Mouse (Mus musculus): ENCODE measurements around the gene Gpr88. TPM values are rescaled to one million over a fixed set of nuclear protein-coding genes. Genes with fewer than 3 reads are reported as not detected.
A peak's percentile ranks its signal among the peaks of the same experiment; 100 is the strongest.

Gene Gpr88
- not detected in 2 replicates for polyA plus RNA-seq (2012)

DNA sequence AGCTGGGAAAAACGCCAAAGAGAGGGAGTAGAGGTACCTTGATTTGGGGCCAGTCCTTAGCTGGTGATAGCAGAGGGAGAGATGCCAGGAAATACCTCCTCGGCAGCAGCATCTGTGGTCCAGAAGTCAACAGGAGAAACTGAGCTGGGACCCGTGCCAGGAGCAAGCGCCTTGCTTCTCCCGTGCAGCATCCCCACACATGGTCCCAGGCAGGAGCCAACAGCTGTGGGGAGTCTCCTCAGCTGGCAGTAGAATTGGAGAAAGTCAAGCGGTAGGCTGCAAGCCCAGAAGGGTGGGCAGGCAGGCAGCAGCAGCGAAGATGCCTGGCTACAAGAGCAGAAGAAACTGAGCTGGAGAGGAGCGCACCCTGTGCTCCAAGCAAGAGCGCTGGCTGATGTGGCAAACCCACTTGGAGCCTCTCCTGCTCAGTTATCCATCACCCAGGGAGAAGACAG is at the start of gene Gpr88:
Gene Gpr88, minus strand, starts transcription at position 427 of the 455 bp plus-strand sequence.
- TF ChIP-seq TAL1 (IDR thresholded peaks at IDR 0.05; ENCODE audit: low read length) (no peak), GATA1 (IDR thresholded peaks at IDR 0.05; ENCODE audit: low read length) (no peak)
- no peaks in the 10 kb centered on the region; the same call in 1 of the 2 replicates for H3K9me3 ChIP-seq (ENCODE audit: control insufficient read depth, low read length)
- no peaks in the 10 kb centered on the region for H3K36me3 ChIP-seq (ENCODE audit: control insufficient read depth)
- H3K27me3 ChIP-seq (ENCODE audit: control insufficient read depth), result peaks cover 59% of the 10 kb centered on the region
- no peaks in the 10 kb centered on the region; the same call in 1 of the 2 replicates for H3K4me1 ChIP-seq (ENCODE audit: control insufficient read depth)
- H3K4me3 ChIP-seq (replicated peaks), result peak within 1 kb of the TSS; percentile 12

DNA sequence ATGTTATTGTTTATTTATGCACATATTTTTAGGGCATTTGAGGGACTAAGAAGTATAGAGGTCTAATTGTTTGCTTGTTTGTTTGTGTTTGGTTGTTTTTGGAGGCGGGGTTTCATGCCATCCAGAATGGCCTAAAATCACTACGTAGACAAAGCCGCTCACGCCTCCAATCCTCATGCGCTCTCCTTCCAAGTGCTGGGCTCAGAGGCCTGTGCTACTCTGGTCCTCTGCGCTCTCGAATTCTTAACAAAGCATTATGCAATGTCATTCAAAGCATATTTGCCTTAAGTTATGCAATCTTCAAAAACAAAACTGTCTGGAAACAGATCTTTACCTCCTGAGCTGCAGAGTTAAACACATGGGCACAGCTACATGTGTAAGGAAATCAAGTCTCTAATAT is 49.3 kb upstream of the Gpr88 start:
- no peaks in the 10 kb centered on the region for H3K9me3 ChIP-seq (ENCODE audit: control insufficient read depth, low read length)
- peaks cover 3% of the 10 kb centered on the region; the same call in 1 of the 2 replicates for H3K36me3 ChIP-seq (ENCODE audit: control insufficient read depth)
- no peak for TF ChIP-seq TAL1 (IDR thresholded peaks at IDR 0.05; ENCODE audit: low read length)
- TF ChIP-seq GATA1 (IDR thresholded peaks at IDR 0.05; ENCODE audit: low read length), result no peak
- H3K4me1 ChIP-seq (ENCODE audit: control insufficient read depth), result no peaks in the 10 kb centered on the region
- no peaks in the 10 kb centered on the region for H3K27me3 ChIP-seq (ENCODE audit: control insufficient read depth)
- H3K4me3 ChIP-seq (replicated peaks), result no peak overlapping the region

DNA sequence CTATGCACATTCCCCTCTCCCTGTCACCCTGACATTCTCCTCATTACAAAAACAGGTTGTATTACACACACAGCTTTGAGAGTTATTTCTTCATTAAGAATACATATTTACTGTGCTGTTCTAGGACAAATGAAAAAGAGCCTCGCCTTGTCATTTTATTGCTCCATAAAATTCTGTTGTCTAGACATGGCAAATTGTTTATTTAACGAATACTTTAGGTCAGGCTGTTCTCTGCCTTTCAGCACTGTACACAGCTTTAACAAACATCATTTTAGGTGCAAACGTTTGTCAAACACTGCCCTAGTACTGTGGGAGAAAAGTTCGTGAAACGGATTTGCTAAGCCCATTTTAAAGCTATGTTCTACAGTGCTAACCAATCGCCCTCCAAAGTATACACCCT is 48.5 kb upstream of the Gpr88 start:
- TF ChIP-seq GATA1 (IDR thresholded peaks at IDR 0.05; ENCODE audit: low read length) (no peak), TAL1 (IDR thresholded peaks at IDR 0.05; ENCODE audit: low read length) (no peak)
- Histone ChIP-seq H3K4me1 (ENCODE audit: control insufficient read depth) (no peaks in the 10 kb centered on the region), H3K36me3 (ENCODE audit: control insufficient read depth) (peaks cover 3% of the 10 kb centered on the region; the same call in 1 of the 2 replicates), H3K27me3 (ENCODE audit: control insufficient read depth) (no peaks in the 10 kb centered on the region), H3K4me3 (replicated peaks) (no peak overlapping the region), H3K9me3 (ENCODE audit: control insufficient read depth, low read length) (no peaks in the 10 kb centered on the region)

DNA sequence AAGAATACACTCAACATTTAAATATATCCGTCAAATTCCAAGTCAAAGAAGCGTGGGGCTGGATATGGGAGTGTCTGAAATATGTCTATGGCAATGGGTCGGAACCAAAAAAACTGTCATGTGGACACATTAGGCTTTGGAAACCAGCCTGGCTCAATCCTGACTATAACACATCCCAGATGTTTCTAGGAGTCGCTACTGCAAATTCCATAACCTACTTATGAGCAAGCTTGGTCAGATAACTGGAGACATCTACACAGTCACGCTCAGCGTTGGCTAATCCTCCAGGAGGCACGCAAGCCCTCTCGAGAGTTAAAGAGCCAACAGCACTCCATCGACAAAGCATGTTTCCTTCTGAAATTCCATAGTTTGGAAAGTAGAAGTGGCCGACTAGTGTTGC is 45.4 kb upstream of the Gpr88 start:
- Histone ChIP-seq H3K4me3 (replicated peaks) (no peak overlapping the region), H3K36me3 (ENCODE audit: control insufficient read depth) (peaks cover 3% of the 10 kb centered on the region), H3K4me1 (ENCODE audit: control insufficient read depth) (no peaks in the 10 kb centered on the region), H3K9me3 (ENCODE audit: control insufficient read depth, low read length) (no peaks in the 10 kb centered on the region), H3K27me3 (ENCODE audit: control insufficient read depth) (no peaks in the 10 kb centered on the region)
- no peak for TF ChIP-seq GATA1 (IDR thresholded peaks at IDR 0.05; ENCODE audit: low read length)
- TF ChIP-seq TAL1 (IDR thresholded peaks at IDR 0.05; ENCODE audit: low read length), result no peak

DNA sequence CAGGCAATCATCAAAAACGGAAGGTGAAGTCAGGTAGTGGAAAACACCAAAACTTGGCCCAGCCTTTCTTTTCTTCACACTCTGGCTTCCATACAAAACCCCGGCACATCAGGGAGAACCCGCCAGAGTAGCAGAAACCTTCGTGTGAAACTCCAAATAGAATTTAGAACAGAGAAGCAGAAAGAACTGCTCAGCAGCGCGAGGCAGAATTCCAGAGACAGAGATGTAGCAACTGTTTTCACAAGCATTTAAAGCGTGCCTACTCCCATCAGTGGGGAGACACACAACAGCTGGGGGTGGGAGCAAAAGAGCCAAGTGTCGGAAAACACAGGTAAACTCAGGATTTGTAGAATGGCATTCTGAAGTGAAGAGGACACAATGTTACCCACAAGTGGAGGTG is 44.7 kb upstream of the Gpr88 start:
- H3K36me3 ChIP-seq (ENCODE audit: control insufficient read depth), result peaks cover 7% of the 10 kb centered on the region
- H3K27me3 ChIP-seq (ENCODE audit: control insufficient read depth), result no peaks in the 10 kb centered on the region

DNA sequence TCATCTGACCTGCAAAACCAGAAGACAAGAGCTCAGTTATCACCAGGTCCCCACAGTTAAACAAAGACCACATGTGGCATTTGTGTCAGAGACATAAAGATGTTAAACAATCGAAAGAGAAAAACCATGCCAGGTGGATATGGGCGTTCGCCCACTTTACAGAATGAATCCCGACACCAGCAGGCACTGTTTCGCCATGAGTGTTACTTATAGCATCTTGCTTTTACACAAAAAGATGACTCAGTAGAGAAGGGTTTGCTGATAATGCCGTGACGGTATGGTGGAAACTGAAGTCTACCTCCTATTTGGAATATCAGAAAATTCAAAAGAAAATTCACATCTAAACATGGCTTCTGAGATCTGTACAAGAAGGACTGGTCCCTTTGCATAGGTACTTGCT is 43.9 kb upstream of the Gpr88 start:
- Histone ChIP-seq H3K36me3 (ENCODE audit: control insufficient read depth) (peaks cover 10% of the 10 kb centered on the region), H3K4me1 (ENCODE audit: control insufficient read depth) (no peaks in the 10 kb centered on the region), H3K4me3 (replicated peaks) (no peak overlapping the region), H3K9me3 (ENCODE audit: control insufficient read depth, low read length) (no peaks in the 10 kb centered on the region), H3K27me3 (ENCODE audit: control insufficient read depth) (no peaks in the 10 kb centered on the region)
- TF ChIP-seq GATA1 (IDR thresholded peaks at IDR 0.05; ENCODE audit: low read length) (no peak), TAL1 (IDR thresholded peaks at IDR 0.05; ENCODE audit: low read length) (no peak)

More for the DNA sequence above, 44.7 kb upstream of the Gpr88 start:
- TF ChIP-seq GATA1 (IDR thresholded peaks at IDR 0.05; ENCODE audit: low read length), result no peak
- no peak for TF ChIP-seq TAL1 (IDR thresholded peaks at IDR 0.05; ENCODE audit: low read length)
- Histone ChIP-seq H3K4me3 (replicated peaks) (no peak overlapping the region), H3K4me1 (ENCODE audit: control insufficient read depth) (no peaks in the 10 kb centered on the region), H3K9me3 (ENCODE audit: control insufficient read depth, low read length) (no peaks in the 10 kb centered on the region)

DNA sequence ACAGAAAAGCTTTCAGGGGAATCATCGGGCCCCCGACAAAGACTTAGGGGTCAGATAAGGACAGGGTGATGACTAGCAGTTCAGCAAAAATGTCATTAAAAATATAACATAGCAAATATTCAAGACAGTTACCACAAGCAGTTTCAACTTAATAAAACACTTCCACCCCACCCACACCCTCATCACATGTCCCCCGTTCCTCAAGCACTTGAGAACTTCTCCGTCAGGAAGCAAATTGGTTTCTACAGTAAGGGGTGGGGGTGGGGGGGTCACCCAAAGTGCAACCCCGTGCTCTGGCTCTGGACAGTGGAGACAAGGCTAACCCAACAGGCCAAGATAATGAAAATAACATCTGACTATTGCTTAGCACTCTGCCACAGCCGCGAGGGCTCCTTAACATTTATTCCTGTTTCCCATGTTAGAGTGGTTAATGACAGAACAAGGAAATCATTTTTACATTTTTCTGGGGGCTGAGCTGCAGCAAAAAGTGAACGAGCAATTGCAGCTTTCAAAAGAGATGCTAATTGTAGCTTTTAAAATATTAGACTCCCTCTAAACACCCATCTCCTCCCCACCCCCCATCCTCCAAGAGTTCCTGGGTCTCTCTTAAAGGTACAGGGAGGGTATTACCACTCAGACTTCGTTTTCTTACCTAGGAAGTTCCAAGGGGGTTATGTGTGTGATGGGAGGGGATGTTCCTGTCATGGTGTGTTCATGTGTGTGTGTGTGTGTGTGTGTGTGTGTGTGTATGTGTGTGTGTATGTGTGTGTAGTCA is 36.9 kb upstream of the Gpr88 start:
- Histone ChIP-seq H3K4me1 (ENCODE audit: control insufficient read depth) (no peaks in the 10 kb centered on the region), H3K36me3 (ENCODE audit: control insufficient read depth) (peaks cover 11% of the 10 kb centered on the region)

DNA sequence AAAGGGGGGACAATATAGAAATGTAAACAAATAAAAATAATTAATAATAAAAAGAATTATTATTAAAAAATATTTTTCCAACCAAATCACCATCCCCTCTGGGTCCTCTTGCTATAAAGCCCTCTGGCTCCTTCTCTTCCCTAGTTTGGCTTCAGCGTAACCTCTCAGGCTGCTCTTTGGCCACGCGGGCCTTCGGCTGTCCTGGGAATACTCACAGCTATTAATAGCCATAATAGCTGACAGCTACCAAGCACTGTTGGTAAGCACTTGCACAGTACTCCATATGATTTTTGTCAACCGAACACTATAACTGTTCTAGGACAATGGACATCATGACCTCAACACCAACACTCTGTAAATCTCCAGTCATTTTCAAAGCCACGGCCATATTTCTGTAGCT is 35.5 kb upstream of the Gpr88 start:
- no peak overlapping the region for H3K4me3 ChIP-seq (replicated peaks)
- H3K4me1 ChIP-seq (ENCODE audit: control insufficient read depth), result no peaks in the 10 kb centered on the region
- no peaks in the 10 kb centered on the region for H3K9me3 ChIP-seq (ENCODE audit: control insufficient read depth, low read length)
- peaks cover 11% of the 10 kb centered on the region for H3K36me3 ChIP-seq (ENCODE audit: control insufficient read depth)
- TF ChIP-seq TAL1 (IDR thresholded peaks at IDR 0.05; ENCODE audit: low read length), result no peak
- TF ChIP-seq GATA1 (IDR thresholded peaks at IDR 0.05; ENCODE audit: low read length), result no peak
- H3K27me3 ChIP-seq (ENCODE audit: control insufficient read depth), result no peaks in the 10 kb centered on the region

More for the DNA sequence above, 36.9 kb upstream of the Gpr88 start:
- TF ChIP-seq GATA1 (IDR thresholded peaks at IDR 0.05; ENCODE audit: low read length) (no peak), TAL1 (IDR thresholded peaks at IDR 0.05; ENCODE audit: low read length) (no peak)
- H3K9me3 ChIP-seq (ENCODE audit: control insufficient read depth, low read length), result no peaks in the 10 kb centered on the region
- no peak overlapping the region for H3K4me3 ChIP-seq (replicated peaks)
- H3K27me3 ChIP-seq (ENCODE audit: control insufficient read depth), result no peaks in the 10 kb centered on the region

DNA sequence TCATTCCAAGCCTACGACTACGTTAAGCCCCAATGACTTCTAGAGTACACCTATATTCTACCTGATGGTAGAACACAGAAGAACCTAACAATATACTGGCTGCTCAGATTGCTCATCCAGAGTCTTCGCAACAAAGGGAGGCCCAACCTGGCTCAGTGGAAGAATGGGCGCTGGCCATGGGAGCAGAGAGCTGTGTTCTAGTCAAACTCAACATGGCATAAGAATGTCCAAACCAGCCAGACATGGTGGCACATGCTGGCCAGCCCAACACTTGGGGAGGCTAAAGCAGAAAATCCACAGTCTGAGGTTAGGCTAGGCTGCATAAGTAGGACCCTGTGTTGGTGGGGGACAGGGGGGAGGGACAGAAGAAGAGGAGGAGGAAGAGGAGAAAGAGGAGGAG is 31.4 kb upstream of the Gpr88 start:
- no peaks in the 10 kb centered on the region; the same call in 1 of the 2 replicates for H3K36me3 ChIP-seq (ENCODE audit: control insufficient read depth)
- TF ChIP-seq GATA1 (IDR thresholded peaks at IDR 0.05; ENCODE audit: low read length) (no peak), TAL1 (IDR thresholded peaks at IDR 0.05; ENCODE audit: low read length) (no peak)
- no peaks in the 10 kb centered on the region for H3K9me3 ChIP-seq (ENCODE audit: control insufficient read depth, low read length)
- H3K27me3 ChIP-seq (ENCODE audit: control insufficient read depth), result no peaks in the 10 kb centered on the region
- H3K4me3 ChIP-seq (replicated peaks), result no peak overlapping the region
- no peaks in the 10 kb centered on the region for H3K4me1 ChIP-seq (ENCODE audit: control insufficient read depth)
